Mouse (Mus musculus) limb, embryonic 10.5 days (tissue): ENCODE data around the gene Adamts5. TPM values are rescaled to one million over a fixed set of nuclear protein-coding genes. Genes with fewer than 3 reads are reported as not detected.
A peak's percentile ranks its signal among the peaks of the same experiment; 100 is the strongest.

ENCODE experiments used
- DNase-seq: peaks from one replicate; pipeline ENCODE4 v3.0.0-alpha.2; 2017; ENCODE audit warnings: low spot score
- H3K27ac ChIP-seq: fragments of 300-500 bp; sonication (generic); 2 replicates; pipeline ENCODE4 v1.5.1; 2016; ENCODE audit warnings: mild to moderate bottlenecking
- H3K27me3 ChIP-seq: fragments of 300-500 bp; sonication (generic); 2 replicates; pipeline ENCODE4 v1.6.1; 2016; ENCODE audit warnings: low read depth, mild to moderate bottlenecking; ENCODE audit not compliant: poor library complexity, severe bottlenecking
- H3K36me3 ChIP-seq: fragments of 300-500 bp; sonication (generic); 2 replicates; pipeline ENCODE4 v1.6.1; 2016; ENCODE audit warnings: mild to moderate bottlenecking, moderate library complexity
- H3K4me1 ChIP-seq: fragments of 300-500 bp; sonication (generic); 2 replicates; pipeline ENCODE4 v1.6.1; 2016
- H3K4me3 ChIP-seq: fragments of 300-500 bp; sonication (generic); 2 replicates; pipeline ENCODE4 v1.5.1; 2016; ENCODE audit warnings: mild to moderate bottlenecking, moderate library complexity
- H3K9me3 ChIP-seq: fragments of 300-500 bp; sonication (generic); replicated peaks from 2 replicates; pipeline ENCODE4 v1.6.1; 2016; ENCODE audit warnings: mild to moderate bottlenecking
- WGBS: fragments of 180-500 bp; shearing (Covaris S2); methylation state at CpG from one replicate; pipeline ENCODE4 v1.1.7; 2016; 5-methylcytosine and 5-hydroxymethylcytosine counted together
- polyA plus RNA-seq: library from polyadenylated mRNA; unstranded; fragments of >200 nt; fragmentation: Nextera tagmentation; extraction: Ambion mirVana; gene quantifications from 2 replicates; pipeline ENCODE4 v1.2.1, GENCODE M21; 2016

The Adamts5 gene
- polyA plus RNA-seq, 1 experiment from 2014 or later, result 1.1 TPM

- DNase-seq, result peak; percentile 78
- H3K9me3 ChIP-seq, result no peaks in the 10 kb centered on the region
- WGBS, result 50% methylated on average over 13 of the region's 13 CpGs
- H3K27me3 ChIP-seq, result no peaks in the 10 kb centered on the region
- no peaks in the 10 kb centered on the region for H3K36me3 ChIP-seq
- H3K4me3 ChIP-seq, result no peak overlapping the region
- H3K4me1 ChIP-seq, result peaks cover 17% of the 10 kb centered on the region
- H3K27ac ChIP-seq, result no peak overlapping the region
Measured at GRCm38 (mm10) chr16:85887289-85888051, 14.2 kb downstream of the Adamts5 start.

GRCm38 (mm10) chr16:85879075-85879474 lies 22.6 kb downstream of the Adamts5 start:
- Histone ChIP-seq H3K27ac (no peak overlapping the region), H3K36me3 (no peaks in the 10 kb centered on the region), H3K4me1 (peaks cover 7% of the 10 kb centered on the region; the same call in 1 of the 2 replicates), H3K4me3 (no peak overlapping the region), H3K9me3 (no peaks in the 10 kb centered on the region), H3K27me3 (no peaks in the 10 kb centered on the region)
- 84% methylated on average over 7 of the region's 7 CpGs for WGBS
- DNase-seq, result no peak

GRCm38 (mm10) chr16:85874141-85874540 lies 27.5 kb downstream of the Adamts5 start:
- Histone ChIP-seq H3K27me3 (no peaks in the 10 kb centered on the region), H3K36me3 (no peaks in the 10 kb centered on the region), H3K9me3 (no peaks in the 10 kb centered on the region), H3K27ac (no peak overlapping the region), H3K4me1 (peaks cover 7% of the 10 kb centered on the region), H3K4me3 (no peak overlapping the region)
- DNase-seq, result no peak
- WGBS, result 94% methylated on average over 3 of the region's 3 CpGs

GRCm38 (mm10) chr16:85871971-85872370 lies 29.7 kb downstream of the Adamts5 start:
- Histone ChIP-seq H3K36me3 (no peaks in the 10 kb centered on the region), H3K4me3 (no peak overlapping the region), H3K9me3 (no peaks in the 10 kb centered on the region), H3K27ac (no peak overlapping the region), H3K4me1 (peaks cover 20% of the 10 kb centered on the region; the same call in 1 of the 2 replicates), H3K27me3 (no peaks in the 10 kb centered on the region)
- WGBS, result 88% methylated on average over 2 of the region's 2 CpGs
- no peak for DNase-seq

- no peaks in the 10 kb centered on the region for H3K27me3 ChIP-seq
- no peaks in the 10 kb centered on the region for H3K36me3 ChIP-seq
- DNase-seq, result no peak
- H3K9me3 ChIP-seq, result no peaks in the 10 kb centered on the region
- H3K4me1 ChIP-seq, result peaks cover 20% of the 10 kb centered on the region; the same call in 1 of the 2 replicates
- H3K27ac ChIP-seq, result no peak overlapping the region
- H3K4me3 ChIP-seq, result no peak overlapping the region
Measured at GRCm38 (mm10) chr16:85871248-85871647, 30.4 kb downstream of the Adamts5 start.

- no peaks in the 10 kb centered on the region for H3K27me3 ChIP-seq
- no peak overlapping the region for H3K27ac ChIP-seq
- H3K4me3 ChIP-seq, result no peak overlapping the region
- no peak for DNase-seq
- WGBS, result 94% methylated on average over 4 of the region's 4 CpGs
- H3K36me3 ChIP-seq, result no peaks in the 10 kb centered on the region
- H3K9me3 ChIP-seq, result no peaks in the 10 kb centered on the region
- H3K4me1 ChIP-seq, result peaks cover 15% of the 10 kb centered on the region; the same call in 1 of the 2 replicates
Measured at GRCm38 (mm10) chr16:85864691-85865389, 36.8 kb downstream of the Adamts5 start.

GRCm38 (mm10) chr16:85854505-85854904 lies 47.1 kb downstream of the Adamts5 start:
- Histone ChIP-seq H3K4me1 (no peaks in the 10 kb centered on the region), H3K9me3 (no peaks in the 10 kb centered on the region), H3K4me3 (no peak overlapping the region), H3K27ac (no peak overlapping the region), H3K27me3 (no peaks in the 10 kb centered on the region), H3K36me3 (no peaks in the 10 kb centered on the region)
- DNase-seq, result no peak
- 90% methylated on average over 5 of the region's 5 CpGs for WGBS

- WGBS, result 81% methylated on average over 3 of the region's 3 CpGs
- Histone ChIP-seq H3K9me3 (no peaks in the 10 kb centered on the region), H3K4me3 (no peak overlapping the region), H3K36me3 (no peaks in the 10 kb centered on the region), H3K4me1 (no peaks in the 10 kb centered on the region), H3K27ac (no peak overlapping the region), H3K27me3 (no peaks in the 10 kb centered on the region)
- no peak for DNase-seq
Measured at GRCm38 (mm10) chr16:85827066-85827465, 74.6 kb downstream of the Adamts5 start.

GRCm38 (mm10) chr16:85822330-85822916 lies 79.2 kb downstream of the Adamts5 start:
- Histone ChIP-seq H3K4me3 (no peak overlapping the region), H3K27ac (no peak overlapping the region), H3K4me1 (no peaks in the 10 kb centered on the region), H3K27me3 (no peaks in the 10 kb centered on the region), H3K36me3 (no peaks in the 10 kb centered on the region), H3K9me3 (no peaks in the 10 kb centered on the region)
- no peak for DNase-seq
- 84% methylated on average over 5 of the region's 5 CpGs for WGBS

- no peaks in the 10 kb centered on the region for H3K9me3 ChIP-seq
- no peak overlapping the region for H3K4me3 ChIP-seq
- no peaks in the 10 kb centered on the region for H3K36me3 ChIP-seq
- 67% methylated on average over 5 of the region's 5 CpGs for WGBS
- H3K4me1 ChIP-seq, result no peaks in the 10 kb centered on the region
- H3K27me3 ChIP-seq, result no peaks in the 10 kb centered on the region
- H3K27ac ChIP-seq, result no peak overlapping the region
- DNase-seq, result no peak
Measured at GRCm38 (mm10) chr16:85819808-85820458, 81.7 kb downstream of the Adamts5 start.

GRCm38 (mm10) chr16:85814116-85814515 lies 87.5 kb downstream of the Adamts5 start:
- 93% methylated on average over 2 of the region's 2 CpGs for WGBS

GRCm38 (mm10) chr16:85807626-85808025 lies 94.0 kb downstream of the Adamts5 start:
- Histone ChIP-seq H3K36me3 (no peaks in the 10 kb centered on the region), H3K27ac (no peak overlapping the region), H3K27me3 (no peaks in the 10 kb centered on the region), H3K4me1 (peaks cover 15% of the 10 kb centered on the region), H3K4me3 (no peak overlapping the region), H3K9me3 (no peaks in the 10 kb centered on the region)
- peak; percentile 41 for DNase-seq
- WGBS, result 12% methylated on average over 2 of the region's 2 CpGs

More at GRCm38 (mm10) chr16:85814116-85814515, 87.5 kb downstream of the Adamts5 start:
- Histone ChIP-seq H3K4me3 (no peak overlapping the region), H3K36me3 (no peaks in the 10 kb centered on the region), H3K27ac (no peak overlapping the region), H3K27me3 (no peaks in the 10 kb centered on the region), H3K9me3 (no peaks in the 10 kb centered on the region), H3K4me1 (no peaks in the 10 kb centered on the region)
- no peak for DNase-seq

GRCm38 (mm10) chr16:85807072-85807471 lies 94.6 kb downstream of the Adamts5 start:
- 24% methylated on average over 3 of the region's 3 CpGs for whole genome bisulfite sequencing
- Histone ChIP-seq H3K36me3 (no peaks in the 10 kb centered on the region), H3K9me3 (no peaks in the 10 kb centered on the region), H3K4me1 (peaks cover 15% of the 10 kb centered on the region), H3K27me3 (no peaks in the 10 kb centered on the region), H3K4me3 (no peak overlapping the region), H3K27ac (no peak overlapping the region)
- no peak for DNase-seq
